Mouse (Mus musculus) B cell, adult (primary cell): ENCODE measurements around the gene Capg. TPM values are rescaled to one million over a fixed set of nuclear protein-coding genes. Genes with fewer than 3 reads are reported as not detected.

Source experiments
- total RNA-seq: library from RNA; stranded (reverse); gene quantifications from 4 replicates; pipeline ENCODE4 v1.2.4, GENCODE M21; 2023; ENCODE audit not compliant: inconsistent age

The Capg gene
- 337 to 367 TPM (median 351 TPM) in 4 replicates for total RNA-seq

GRCm38 (mm10) chr6:72544283-72544987 lies at the start of gene Capg:
TSS of gene Capg (plus strand) at chr6:72544391.

GRCm38 (mm10) chr6:72521607-72522006 lies 22.6 kb upstream of the Capg start, which contains the start of gene Sh2d6:
TSS of gene Sh2d6 (minus strand) at chr6:72521707.

DNA sequence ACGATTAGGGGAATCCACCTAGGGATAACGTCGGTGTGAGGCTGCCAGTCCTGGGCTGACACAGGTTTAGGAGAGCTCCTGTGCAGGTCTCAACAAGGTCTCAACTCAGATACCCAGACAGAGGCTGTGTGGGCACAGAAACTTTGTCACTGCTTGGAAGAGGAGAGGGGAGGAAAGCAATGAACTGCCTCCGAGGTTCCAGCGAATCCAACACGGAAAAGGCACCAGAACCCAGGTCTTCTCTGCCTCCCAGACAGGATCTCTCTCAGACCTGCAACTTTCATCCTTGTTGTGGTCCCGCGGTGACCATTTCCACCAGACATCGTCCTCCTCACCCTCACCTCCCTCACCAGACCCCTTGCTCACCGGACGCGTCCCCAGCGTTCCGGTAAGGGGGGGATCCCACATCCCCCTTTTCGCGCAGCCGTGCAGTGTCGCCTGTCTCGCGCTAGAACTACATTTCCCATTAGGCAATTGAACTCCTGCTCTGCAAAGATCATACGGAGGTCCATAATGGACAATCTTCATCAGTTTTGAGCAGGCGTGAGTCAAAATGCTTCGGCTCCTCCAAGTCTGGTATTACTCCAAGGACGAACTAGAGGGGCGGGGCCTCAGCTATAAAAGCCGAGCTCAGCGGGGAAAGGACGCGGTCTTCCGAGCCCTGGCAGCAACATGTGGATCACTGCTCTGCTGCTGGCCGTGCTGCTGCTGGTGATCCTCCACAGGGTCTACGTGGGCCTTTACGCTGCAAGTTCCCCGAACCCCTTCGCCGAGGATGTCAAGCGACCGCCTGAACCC lies 54.0 kb downstream of the Capg start, which contains the start of the genes Elmod3 and Retsat:
TSS of gene Elmod3 (minus strand) at position 458 of the 798 bp plus-strand sequence.
TSS of gene Retsat (plus strand) at position 520 of the 798 bp plus-strand sequence.

Other genes starting within 250 kb of the Capg start
- not detected in 4 replicates for gene Sftpb, start 239.8 kb upstream of the Capg start, total RNA-seq
- gene Usp39, start 199.2 kb upstream of the Capg start, total RNA-seq, result 45.7 to 50.5 TPM (median 47.9 TPM) in 4 replicates
- gene 0610030E20Rik, start 197.1 kb upstream of the Capg start, total RNA-seq, result 40.3 to 44.4 TPM (median 44.0 TPM) in 4 replicates
- gene Tmem150a, start 188.9 kb upstream of the Capg start, total RNA-seq, result 2.8 to 5.3 TPM (median 4.2 TPM) in 4 replicates
- 66.1 to 76.9 TPM (median 71.9 TPM) in 4 replicates for gene Rnf181, start 177.4 kb upstream of the Capg start, total RNA-seq
- 11.4 to 14.4 TPM (median 13.2 TPM) in 4 replicates for gene Vamp5, start 163.9 kb upstream of the Capg start, total RNA-seq
- 95.3 to 106 TPM (median 102 TPM) in 4 replicates for gene Vamp8, start 153.7 kb upstream of the Capg start, total RNA-seq
- gene Ggcx, start 130.1 kb upstream of the Capg start, total RNA-seq, result 11.0 to 15.1 TPM (median 12.5 TPM) in 4 replicates
- 241 to 253 TPM (median 245 TPM) in 4 replicates for gene Mat2a, start 104.8 kb upstream of the Capg start, total RNA-seq
- 0.48 to 0.54 TPM (median 0.51 TPM) in 3 of 4 replicates, not detected in the other for gene Sh2d6, start 22.7 kb upstream of the Capg start, total RNA-seq
- gene Elmod3, start 54.0 kb downstream of the Capg start, total RNA-seq, result 16.7 to 20.1 TPM (median 18.8 TPM) in 4 replicates
- 4.6 to 8.4 TPM (median 7.9 TPM) in 4 replicates for gene Retsat, start 54.1 kb downstream of the Capg start, total RNA-seq
- gene Tgoln1, start 72.6 kb downstream of the Capg start, total RNA-seq, result 185 to 196 TPM (median 189 TPM) in 4 replicates
- gene Tcf7l1, start 244.9 kb downstream of the Capg start, total RNA-seq, result 0.80 to 1.00 TPM in 2 of 4 replicates, not detected in the others